Mouse (Mus musculus): ENCODE data around the gene Rab6b. TPM values are rescaled to one million over a fixed set of nuclear protein-coding genes. Genes with fewer than 3 reads are reported as not detected.

Rab6b gene
- total RNA-seq, 2 experiments from 2014 or later: 0.66 to 0.81 TPM

GRCm38 (mm10) chr9:103184855-103185254 is 73.3 kb downstream of the Rab6b start:
- DNase-seq: no peak
- intact Hi-C loops (cut with DNase I): no loop called here

DNA sequence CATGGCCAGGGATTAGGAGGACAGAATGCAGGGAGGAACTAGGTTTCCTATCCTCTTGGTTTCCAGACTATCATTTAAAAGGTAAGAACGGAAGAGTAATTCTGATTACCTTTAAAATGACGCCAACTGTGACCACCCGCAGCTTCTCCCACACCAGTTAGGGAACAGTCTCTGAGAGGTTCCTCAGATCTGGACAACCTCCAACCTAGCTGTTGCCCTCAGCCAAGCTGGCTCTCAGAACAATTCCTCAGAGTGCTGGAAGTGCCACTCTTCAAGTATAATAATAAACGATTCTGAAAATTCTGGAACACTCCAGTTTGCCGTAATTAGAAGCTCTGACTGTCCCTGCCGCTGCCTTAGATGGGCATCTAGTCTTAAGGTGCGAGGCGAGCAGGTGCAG is 74.4 kb downstream of the Rab6b start:
- intact Hi-C loops (cut with DNase I): no loop called here
- no peak for DNase-seq

- peak in 1 of 2 experiments; percentile 16 for DNase-seq
Measured at GRCm38 (mm10) chr9:103186747-103187146, 75.2 kb downstream of the Rab6b start.

GRCm38 (mm10) chr9:103188416-103188815 is 76.8 kb downstream of the Rab6b start:
- no peak for DNase-seq
- intact Hi-C loops (cut with DNase I): no loop called here

More at GRCm38 (mm10) chr9:103186747-103187146, 75.2 kb downstream of the Rab6b start:
- intact Hi-C loops (cut with DNase I): no loop called here

GRCm38 (mm10) chr9:103201561-103202260 is 90.1 kb downstream of the Rab6b start, which contains the start of gene Srprb:
TSS of gene Srprb (minus strand) at chr9:103202137.
- intact Hi-C loops (cut with DNase I): no loop called here
- DNase-seq: peak; percentile 88 to 90

DNA sequence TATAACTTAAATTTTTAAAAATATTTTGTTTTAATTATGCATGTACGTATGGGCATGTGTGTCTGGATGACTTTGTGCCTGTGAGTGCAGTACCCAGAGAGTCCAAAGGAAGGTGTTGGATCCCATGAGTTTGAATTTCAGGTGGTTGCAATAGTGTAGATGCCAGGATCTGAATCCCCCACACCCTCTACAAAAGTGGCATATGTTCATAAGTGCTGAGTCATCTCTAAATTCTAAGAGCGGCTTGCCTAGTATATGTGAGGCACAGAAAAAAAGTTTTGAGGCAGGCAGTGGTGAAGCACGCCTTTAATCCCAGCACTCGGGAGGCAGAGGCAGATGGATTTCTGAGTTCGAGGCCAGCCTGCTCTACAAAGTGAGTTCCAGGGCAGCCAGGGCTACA is 94.2 kb downstream of the Rab6b start:
- intact Hi-C loops (cut with DNase I): loop anchor here (2.0 kb wide), 1 partner anchor 97 kb away; no protein-coding TSS in a partner anchor

GRCm38 (mm10) chr9:103207846-103208245 is 96.3 kb downstream of the Rab6b start:
- peak; percentile 27 to 43 for DNase-seq
- intact Hi-C loops (cut with DNase I): loop anchor here (2.0 kb wide), 1 partner anchor 95 kb away; no protein-coding TSS in a partner anchor

More for the DNA sequence above, 94.2 kb downstream of the Rab6b start:
- DNase-seq: no peak

- no peak for DNase-seq
- intact Hi-C loops (cut with DNase I): no loop called here
Measured at GRCm38 (mm10) chr9:103208802-103209423, 97.3 kb downstream of the Rab6b start.

DNA sequence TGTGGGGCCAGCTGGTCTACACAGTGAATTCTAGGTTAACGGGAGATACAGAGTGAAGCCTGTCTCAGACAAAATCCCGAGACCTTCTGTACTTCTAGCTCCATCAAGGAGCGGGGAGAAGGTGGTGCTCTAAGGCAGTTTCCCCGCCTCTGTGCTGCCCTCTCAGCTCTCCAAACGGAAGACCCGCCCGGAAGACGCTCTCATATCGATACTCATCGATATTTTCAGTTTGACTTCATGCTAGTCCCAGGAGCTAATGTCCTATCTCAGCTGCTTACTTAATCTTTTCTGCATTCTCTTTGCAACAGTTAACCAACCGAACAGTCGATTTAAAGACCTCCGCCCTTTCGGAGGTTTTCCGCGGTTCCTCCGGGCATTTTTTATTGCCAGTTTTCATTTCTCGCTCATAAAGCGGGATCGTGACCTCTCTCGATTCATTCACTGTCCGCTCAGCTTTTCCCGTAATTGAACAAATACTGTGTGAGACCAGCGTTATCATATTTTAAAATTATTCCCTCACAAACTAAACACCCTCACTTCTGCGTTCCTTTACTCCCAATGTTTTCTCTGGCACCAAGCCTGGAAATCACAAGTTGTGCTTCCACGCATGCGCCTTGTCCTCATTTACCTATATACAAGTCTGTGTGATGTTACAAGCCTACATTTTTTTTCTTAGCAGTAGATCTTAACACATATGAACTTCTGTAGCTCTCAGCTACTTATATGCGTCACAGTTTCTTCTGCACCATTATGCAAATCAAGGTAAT is 101.2 kb downstream of the Rab6b start:
- no peak for DNase-seq
- intact Hi-C loops (cut with DNase I): loop anchor here (10.0 kb wide), 1 partner anchor 252 kb away; no protein-coding TSS in a partner anchor

DNA sequence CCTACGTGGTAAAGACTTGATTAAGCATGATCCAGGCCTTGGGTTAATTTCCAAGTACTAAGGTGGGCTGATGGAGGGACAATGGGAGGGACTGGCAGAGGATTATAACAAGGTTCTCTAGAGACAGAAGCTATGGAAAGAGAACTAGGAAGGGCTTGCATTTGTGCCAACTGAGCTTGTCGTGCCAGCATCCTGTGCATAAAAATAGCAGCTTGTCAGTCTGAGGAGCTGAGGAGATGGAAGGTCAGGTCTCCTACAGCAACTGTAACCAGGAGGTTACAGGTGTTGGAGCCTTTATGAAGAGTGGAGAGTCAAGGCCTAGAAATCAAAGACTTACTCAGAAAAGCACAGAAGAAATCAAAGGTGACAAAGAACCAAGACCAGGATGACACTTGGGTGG is 102.0 kb downstream of the Rab6b start:
- intact Hi-C loops (cut with DNase I): loop anchor here (10.0 kb wide), 1 partner anchor 251 kb away; no protein-coding TSS in a partner anchor

DNA sequence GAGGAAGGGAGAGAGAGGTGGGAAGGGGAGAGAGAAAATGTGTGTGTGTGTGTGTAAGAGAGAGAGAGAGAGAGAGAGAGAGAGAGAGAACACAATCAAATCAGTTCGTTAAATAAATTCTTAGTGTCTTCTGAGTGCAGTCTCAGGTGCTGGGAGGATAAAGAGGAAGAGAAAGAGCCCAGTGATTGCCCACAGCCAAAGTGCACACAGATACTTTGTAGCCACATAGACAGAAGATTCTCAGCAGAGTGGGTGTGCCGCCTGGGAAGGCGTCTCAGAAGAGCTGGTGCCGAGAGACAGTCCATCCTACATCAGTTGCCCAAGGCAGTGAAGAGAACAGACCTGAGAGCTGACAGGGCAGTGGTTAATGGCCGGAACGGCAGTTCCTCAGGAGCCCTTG is 102.7 kb downstream of the Rab6b start:
- DNase-seq: no peak
- intact Hi-C loops (cut with DNase I): loop anchor here (10.0 kb wide), 1 partner anchor 251 kb away; no protein-coding TSS in a partner anchor

More for the DNA sequence above, 102.0 kb downstream of the Rab6b start:
- DNase-seq: no peak

DNA sequence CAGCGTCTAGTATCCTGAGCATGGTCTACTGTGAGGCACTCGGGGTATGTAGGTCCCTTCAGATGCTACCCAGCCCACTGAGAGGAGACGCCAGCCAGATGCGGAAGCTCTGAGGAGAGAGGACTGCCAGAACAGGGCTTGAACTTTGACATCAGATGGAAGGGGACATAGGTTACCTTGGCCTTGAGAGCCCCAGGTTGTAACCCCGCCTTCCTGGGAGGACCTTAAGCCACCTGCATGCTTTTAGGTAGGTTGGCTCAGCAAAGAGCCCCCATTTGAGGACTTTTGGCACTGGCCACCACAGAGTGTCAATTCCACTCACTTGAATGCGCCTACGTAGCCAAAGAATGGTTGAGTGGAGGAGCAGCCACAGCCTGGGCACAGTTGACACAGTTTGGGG is 113.1 kb downstream of the Rab6b start:
- intact Hi-C loops (cut with DNase I): loop anchor here (5.0 kb wide), 1 partner anchor 78 kb away; no protein-coding TSS in a partner anchor
- DNase-seq: no peak

GRCm38 (mm10) chr9:103225464-103225863 is 113.9 kb downstream of the Rab6b start:
- DNase-seq: no peak
- intact Hi-C loops (cut with DNase I): loop anchor here (5.0 kb wide), 1 partner anchor 77 kb away; no protein-coding TSS in a partner anchor

- no peak for DNase-seq
- intact Hi-C loops (cut with DNase I): loop anchor here (5.0 kb wide), 1 partner anchor 75 kb away; no protein-coding TSS in a partner anchor
Measured at GRCm38 (mm10) chr9:103226806-103227205, 115.2 kb downstream of the Rab6b start.

- DNase-seq: no peak
- intact Hi-C loops (cut with DNase I): loop anchor here (5.0 kb wide), 1 partner anchor 75 kb away; no protein-coding TSS in a partner anchor
Measured at GRCm38 (mm10) chr9:103227760-103228159, 116.2 kb downstream of the Rab6b start.

- no peak for DNase-seq
- intact Hi-C loops (cut with DNase I): loop anchor here (5.0 kb wide), 1 partner anchor 74 kb away; no protein-coding TSS in a partner anchor
Measured at GRCm38 (mm10) chr9:103228370-103229003, 116.9 kb downstream of the Rab6b start.

DNA sequence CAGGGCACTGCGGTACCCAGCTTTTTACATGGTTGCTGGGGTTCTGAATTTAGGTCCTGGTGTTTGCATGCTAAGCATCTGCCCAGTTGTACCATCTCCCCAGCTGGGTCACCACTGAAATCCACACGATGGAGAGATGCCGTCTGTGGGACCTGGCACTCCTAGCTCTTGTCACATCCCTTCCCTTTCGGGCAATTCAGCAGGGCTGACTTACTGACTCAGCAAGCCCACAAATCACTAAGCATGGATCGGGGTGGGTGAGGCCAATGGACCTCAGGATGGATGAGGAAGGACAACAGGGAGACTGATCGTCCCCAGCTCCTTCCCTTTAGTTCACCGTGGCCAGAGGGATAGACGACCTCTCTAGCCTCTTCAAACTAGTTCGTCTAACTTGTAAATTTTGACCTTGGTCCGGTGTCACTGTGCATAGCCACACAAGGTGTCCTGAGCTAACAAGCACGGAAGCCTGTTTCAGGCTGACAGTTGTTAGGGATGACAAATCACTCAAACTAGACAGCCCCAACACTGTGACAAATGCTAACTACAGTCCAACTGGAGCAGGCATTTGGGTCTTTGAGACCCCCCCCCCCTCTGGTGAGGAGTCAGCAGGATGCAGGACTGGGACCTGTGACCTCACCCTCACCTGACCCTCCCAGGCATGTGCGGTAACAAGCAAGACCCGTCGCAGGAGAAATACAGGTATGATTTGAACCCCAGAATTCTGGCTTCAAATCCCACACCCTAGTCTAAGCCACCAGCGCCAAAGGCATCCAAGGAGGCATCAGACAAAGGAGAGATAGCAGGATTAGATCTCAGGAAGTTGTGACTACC is 117.7 kb downstream of the Rab6b start:
- intact Hi-C loops (cut with DNase I): loop anchor here (5.0 kb wide), 1 partner anchor 73 kb away; no protein-coding TSS in a partner anchor

GRCm38 (mm10) chr9:103230151-103230951 is 118.8 kb downstream of the Rab6b start, which contains the start of the genes Gm20425 and Trf:
TSS of gene Gm20425 (minus strand) at chr9:103230307.
TSS of gene Trf (minus strand) at chr9:103230444.
- intact Hi-C loops (cut with DNase I): no loop called here
- DNase-seq: peak; percentile 12 to 26

More for the DNA sequence above, 117.7 kb downstream of the Rab6b start:
- no peak for DNase-seq
